Mouse (Mus musculus): ENCODE results near the gene Lsm3. TPM values are rescaled to one million over a fixed set of nuclear protein-coding genes. Genes with fewer than 3 reads are reported as not detected.

Lsm3 gene
- polyA plus RNA-seq, 1 experiment = 25.5 TPM

GRCm38 (mm10) chr6:91566407-91566806 lies 50.7 kb downstream of the Lsm3 start:
- no peak overlapping the region for H3K4me3 ChIP-seq (ENCODE audit: insufficient read depth, low read depth, low read length)
- H3K36me3 ChIP-seq (ENCODE audit: control insufficient read depth, insufficient read depth, low read length) = no peaks in the 10 kb centered on the region
- TF ChIP-seq POLR2A (IDR thresholded peaks at IDR 0.05; ENCODE audit: low read depth, low read length) = no peak
- no peak for TF ChIP-seq CTCF (conservative IDR thresholded peaks at IDR 0.05; ENCODE audit: insufficient read depth, insufficient read length, low read depth, low read length)
- H3K27ac ChIP-seq (ENCODE audit: insufficient read depth, low read depth, low read length) = no peak overlapping the region; the same call in 1 of the 2 replicates
- no peak for DNase-seq
- 47% methylated on average over 9 of the region's 9 CpGs for WGBS
- no peaks in the 10 kb centered on the region; the same call in 1 of the 2 replicates for H3K4me1 ChIP-seq (ENCODE audit: control insufficient read depth, insufficient read depth, low read length)
- H3K27me3 ChIP-seq (replicated peaks; ENCODE audit: control insufficient read depth, insufficient read depth, low read length) = no peaks in the 10 kb centered on the region

Other genes with a start within 250 kb of the Lsm3 start
- gene Wnt7a, start 104.6 kb upstream of the Lsm3 start, polyA plus RNA-seq (2012; rRNA removed) = 0.03 and 0.05 TPM in 2 replicates
- gene Chchd4, start 42.4 kb upstream of the Lsm3 start, polyA plus RNA-seq (2012; rRNA removed) = 12.7 and 16.0 TPM in 2 replicates
- 27.5 and 30.2 TPM in 2 replicates for gene Tmem43, start 42.2 kb upstream of the Lsm3 start, polyA plus RNA-seq (2012; rRNA removed)
- gene Xpc, start within 50 bp of the Lsm3 start, polyA plus RNA-seq (2012; rRNA removed) = 16.9 and 17.7 TPM in 2 replicates
- gene Slc6a6, start 168.1 kb downstream of the Lsm3 start, polyA plus RNA-seq (2012; rRNA removed) = 277 and 336 TPM in 2 replicates